Mouse (Mus musculus): Measurements from ENCODE around the gene Gast. TPM values are rescaled to one million over a fixed set of nuclear protein-coding genes. Genes with fewer than 3 reads are reported as not detected.

Gast gene
- total RNA-seq, 1 experiment from 2014 or later, result not detected

DNA sequence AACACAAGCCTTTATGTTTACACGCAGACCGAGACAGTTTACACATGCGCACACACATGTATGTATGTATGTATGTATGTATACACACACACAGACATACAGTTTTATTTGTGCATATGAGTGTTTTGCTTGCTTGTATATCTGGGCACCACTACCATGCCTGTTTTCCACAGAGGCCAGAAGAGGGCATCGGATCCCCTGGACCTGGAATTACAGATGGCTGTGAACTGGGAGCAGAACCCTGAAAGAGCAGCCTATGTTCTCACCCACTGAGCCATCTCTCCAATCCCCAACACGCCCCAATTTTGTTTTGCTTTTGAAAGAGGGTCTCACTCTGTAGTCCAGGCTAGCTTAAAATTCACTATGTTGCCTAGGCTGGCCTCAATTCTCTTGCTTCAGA, 23.2 kb downstream of the Gast start:
- ATAC-seq (replicated peaks; ENCODE audit: low read depth, poor library complexity, severe bottlenecking), result no peak

DNA sequence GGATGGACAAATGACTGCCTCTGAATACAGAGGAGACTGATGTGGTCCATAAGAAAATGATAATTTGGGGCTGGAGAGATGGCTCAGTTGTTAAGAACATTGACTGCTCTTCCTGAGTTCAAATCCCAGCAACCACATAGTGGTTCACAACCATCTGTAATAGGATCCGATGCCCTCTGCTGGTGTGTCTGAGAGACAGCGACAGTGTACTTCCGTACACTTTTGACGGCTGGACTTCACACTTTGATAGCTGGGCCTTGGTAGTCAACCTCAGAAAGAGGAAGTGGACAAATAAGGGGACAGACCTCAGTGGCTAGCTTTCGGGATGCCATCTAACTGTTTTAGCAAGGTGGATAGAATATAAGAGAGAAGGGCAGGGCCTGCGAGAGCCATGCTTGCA, 26.0 kb downstream of the Gast start:
- no peak for ATAC-seq (replicated peaks; ENCODE audit: low read depth, poor library complexity, severe bottlenecking)

- ATAC-seq (replicated peaks; ENCODE audit: low read depth, poor library complexity, severe bottlenecking), result peak; percentile 42; the same call in 1 of the 2 replicates
These were observed 26.9 kb downstream of the Gast start for GRCm38 (mm10) chr11:100361059-100361458.

GRCm38 (mm10) chr11:100362209-100362978, 28.2 kb downstream of the Gast start:
- ATAC-seq (replicated peaks; ENCODE audit: low read depth, poor library complexity, severe bottlenecking), result peak; percentile 81

DNA sequence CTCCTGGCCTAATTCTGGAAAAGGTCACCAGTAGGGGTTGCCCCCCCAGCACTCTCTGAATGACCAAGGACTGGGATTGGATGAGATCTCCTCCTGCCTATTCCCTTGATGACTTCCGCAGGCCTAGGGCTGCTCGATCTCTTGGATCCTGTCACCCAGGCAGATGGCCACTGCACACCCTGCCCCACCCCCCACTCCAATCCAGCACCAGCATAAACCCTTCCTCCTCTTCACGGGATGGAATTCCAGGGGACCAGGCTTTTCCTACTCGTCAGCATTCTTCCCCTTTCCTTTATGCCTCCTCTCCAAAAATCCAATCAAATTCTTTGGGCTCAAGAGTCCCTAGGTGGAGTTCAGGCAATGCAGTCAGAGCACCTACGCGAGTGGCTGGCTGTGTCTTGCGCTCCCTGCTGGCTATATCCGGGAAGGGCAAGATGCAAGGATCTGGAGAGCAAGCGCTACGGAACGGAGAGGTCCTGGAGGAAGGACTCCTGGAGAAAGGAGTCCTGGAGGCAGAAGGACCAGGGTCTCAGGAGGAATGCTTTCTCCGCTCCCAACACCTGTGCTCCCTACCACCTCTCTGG, 28.9 kb downstream of the Gast start:
- peak; percentile 69 for ATAC-seq (replicated peaks; ENCODE audit: low read depth, poor library complexity, severe bottlenecking)

GRCm38 (mm10) chr11:100369145-100369544, 34.9 kb downstream of the Gast start:
- ATAC-seq (replicated peaks; ENCODE audit: low read depth, poor library complexity, severe bottlenecking), result no peak

GRCm38 (mm10) chr11:100369822-100370221, 35.6 kb downstream of the Gast start:
- ATAC-seq (replicated peaks; ENCODE audit: low read depth, poor library complexity, severe bottlenecking), result 0 out of 2 replicates have a peak, but pooled peaks have one; percentile 31

DNA sequence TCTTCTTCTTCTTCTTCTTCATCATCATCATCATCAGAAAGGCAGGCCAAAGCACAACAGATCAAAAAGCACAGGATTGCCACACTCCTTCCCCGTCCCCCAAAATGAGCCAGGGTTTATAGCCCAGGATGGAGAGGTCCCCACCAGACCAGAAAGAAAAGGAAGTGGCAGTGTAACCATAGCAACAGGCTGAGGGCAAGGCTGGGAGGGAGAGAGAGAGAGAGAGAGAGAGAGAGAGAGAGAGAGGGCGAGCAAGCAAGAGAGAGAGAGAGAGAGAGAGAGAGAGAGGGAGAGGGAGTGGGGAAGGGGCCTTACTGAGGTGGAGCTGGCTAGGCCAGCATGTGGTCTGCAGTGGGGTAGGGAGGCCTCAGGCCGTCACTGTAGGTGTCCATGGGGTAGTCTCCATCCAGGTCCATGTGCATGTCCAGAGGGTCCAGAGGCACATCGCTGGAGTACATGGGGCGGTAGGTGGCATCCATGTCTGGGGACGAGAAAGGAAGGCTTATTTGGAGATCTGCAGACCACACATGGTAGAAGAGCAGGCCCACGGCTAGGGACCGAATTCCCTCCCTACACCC, 37.9 kb downstream of the Gast start:
- peak; percentile 53; the same call in 1 of the 2 replicates for ATAC-seq (replicated peaks; ENCODE audit: low read depth, poor library complexity, severe bottlenecking)

DNA sequence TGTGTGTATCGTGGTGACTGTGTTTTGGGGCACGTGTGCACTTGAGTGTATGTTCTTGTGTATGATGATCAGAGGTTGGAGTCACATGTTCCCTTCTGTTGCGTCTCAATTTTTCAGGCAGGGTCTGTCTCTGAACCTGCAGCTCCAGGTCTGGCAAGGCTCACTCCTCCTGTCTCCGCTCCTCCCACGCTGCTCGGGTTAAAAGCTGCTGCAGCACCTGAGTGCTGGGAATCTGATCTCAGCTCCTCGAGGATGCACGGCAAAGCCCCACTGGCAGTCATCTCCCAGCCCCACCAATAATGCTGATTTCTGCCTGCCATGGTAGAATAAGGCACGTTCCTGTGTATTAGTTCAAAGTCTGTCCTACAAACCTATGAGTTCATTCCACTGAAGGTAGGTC, 40.9 kb downstream of the Gast start:
- no peak for ATAC-seq (replicated peaks; ENCODE audit: low read depth, poor library complexity, severe bottlenecking)

GRCm38 (mm10) chr11:100376005-100376404, 41.8 kb downstream of the Gast start:
- ATAC-seq (replicated peaks; ENCODE audit: low read depth, poor library complexity, severe bottlenecking), result no peak

GRCm38 (mm10) chr11:100376746-100377389, 42.7 kb downstream of the Gast start:
- no peak for ATAC-seq (replicated peaks; ENCODE audit: low read depth, poor library complexity, severe bottlenecking)

- ATAC-seq (replicated peaks; ENCODE audit: low read depth, poor library complexity, severe bottlenecking), result no peak
These were observed 43.8 kb downstream of the Gast start for GRCm38 (mm10) chr11:100377989-100378388.

DNA sequence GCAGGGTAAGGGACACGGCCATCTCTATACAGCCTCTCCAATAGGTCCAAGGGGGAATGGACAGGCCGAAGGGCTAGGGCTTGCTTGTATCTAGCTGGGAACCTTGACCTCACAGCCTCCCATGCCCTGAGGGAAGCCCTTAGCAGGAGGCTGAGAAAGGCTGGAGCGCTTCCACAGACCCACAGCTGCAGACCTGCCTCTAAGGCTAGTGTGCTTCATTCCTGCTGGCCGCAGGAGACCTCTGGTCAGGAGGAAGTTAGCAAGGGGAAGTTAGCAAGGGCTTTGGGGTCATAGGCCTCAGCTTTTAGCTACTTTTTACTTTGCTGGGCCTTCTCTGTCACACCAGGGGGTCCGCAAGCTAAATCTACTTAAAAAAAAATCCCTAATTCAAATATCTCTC, 44.2 kb downstream of the Gast start:
- no peak for ATAC-seq (replicated peaks; ENCODE audit: low read depth, poor library complexity, severe bottlenecking)

GRCm38 (mm10) chr11:100379311-100379710, 45.1 kb downstream of the Gast start:
- ATAC-seq (replicated peaks; ENCODE audit: low read depth, poor library complexity, severe bottlenecking), result no peak

DNA sequence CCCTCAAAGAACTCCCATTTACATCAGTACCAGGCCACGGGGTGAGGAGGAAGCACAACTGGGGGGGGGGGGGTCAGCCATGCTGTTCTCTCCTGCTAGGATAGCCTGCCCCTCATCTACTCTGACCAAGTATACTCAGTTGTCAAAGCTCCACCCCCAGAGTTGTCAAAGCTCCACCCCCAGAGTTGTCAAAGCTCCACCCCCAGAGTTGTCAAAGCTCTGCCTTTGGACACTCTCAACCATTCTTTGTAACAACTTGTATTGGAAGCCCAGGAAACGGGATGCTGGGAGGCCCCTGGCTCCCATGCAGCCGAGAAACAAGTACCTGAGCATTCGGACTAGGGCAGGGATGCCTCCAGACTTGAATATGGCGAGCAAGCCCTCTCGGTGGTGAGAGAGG, 48.5 kb downstream of the Gast start:
- no peak for ATAC-seq (replicated peaks; ENCODE audit: low read depth, poor library complexity, severe bottlenecking)

- ATAC-seq (replicated peaks; ENCODE audit: low read depth, poor library complexity, severe bottlenecking), result no peak
These were observed 50.8 kb downstream of the Gast start for GRCm38 (mm10) chr11:100385016-100385415.

GRCm38 (mm10) chr11:100386586-100386985, 52.4 kb downstream of the Gast start:
- no peak for ATAC-seq (replicated peaks; ENCODE audit: low read depth, poor library complexity, severe bottlenecking)

All from common myeloid progenitor, adult 5-6 weeks (primary cell).